In the genomic region with DNA sequence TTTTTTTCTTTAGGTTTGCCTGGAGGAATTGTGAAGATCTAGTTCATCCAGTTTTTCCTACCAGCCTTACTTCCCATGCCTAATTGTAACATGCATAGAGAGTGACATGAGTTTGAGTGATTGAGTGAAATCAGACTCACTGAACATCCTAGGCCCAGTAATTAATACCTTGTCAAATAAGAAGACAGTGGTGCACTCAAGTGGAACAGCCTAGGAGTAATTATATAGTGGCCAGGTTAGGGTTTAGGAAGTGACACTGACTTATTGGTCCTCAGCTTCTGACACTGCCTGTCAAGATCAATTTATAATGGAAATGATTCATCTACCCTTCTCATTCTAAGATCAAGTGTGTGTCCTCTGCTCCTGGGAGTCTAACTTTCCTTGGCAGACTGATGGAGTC, we compare ENCODE assay signal across 20 mouse cellular contexts.
"Had no signal": no experiment of that assay in that cellular context is flagged by ENCODE, and none has a peak within 500 bp of the region (broad histone marks: within the 10 kb centered on the region; RNA-seq: fewer than 3 reads in every experiment).

No protein-coding gene starts in this region.

- H3K27me3 ChIP-seq: limb, embryonic 12.5 days; limb, embryonic 15.5 days; megakaryocyte, embryonic 14.5 days; stomach, embryonic 15.5 days had no signal

- H3K4me3 ChIP-seq: limb, embryonic 12.5 days; limb, embryonic 15.5 days; megakaryocyte, embryonic 14.5 days; stomach, embryonic 15.5 days had no signal

- H3K27ac ChIP-seq: limb, embryonic 12.5 days; limb, embryonic 15.5 days; liver, embryonic 14.5 days; stomach, embryonic 15.5 days had no signal

- DNase-seq: kidney, adult 9 months; kidney, postnatal 4 days; left cerebral cortex, postnatal 4 days; liver, postnatal 0 days; lung, embryonic 14.5 days; lung, postnatal 36 days; midbrain, embryonic 14.5 days; retina, postnatal 1 day; right cerebral cortex, postnatal 25 days; spleen, adult 18-20 months; thymus, postnatal 25 days had no signal

- H3K9me3 ChIP-seq: limb, embryonic 12.5 days; limb, embryonic 15.5 days; stomach, embryonic 15.5 days had no signal

- H3K4me2 ChIP-seq: limb, embryonic 12.5 days; limb, embryonic 15.5 days; liver, embryonic 11.5 days; lung, embryonic 14.5 days; midbrain, embryonic 11.5 days; stomach, embryonic 15.5 days had no signal

- H3K9ac ChIP-seq: limb, embryonic 12.5 days; limb, embryonic 15.5 days; liver, embryonic 14.5 days; liver, postnatal 0 days; lung, embryonic 14.5 days; stomach, embryonic 15.5 days had no signal

- H3K36me3 ChIP-seq: limb, embryonic 12.5 days; limb, embryonic 15.5 days; stomach, embryonic 15.5 days had no signal

- ATAC-seq: intestine, postnatal 0 days; liver, postnatal 0 days; lung, postnatal 0 days had no signal

- H3K4me1 ChIP-seq: limb, embryonic 12.5 days; limb, embryonic 15.5 days; megakaryocyte, embryonic 14.5 days; stomach, embryonic 15.5 days had no signal
